In the genomic region with DNA sequence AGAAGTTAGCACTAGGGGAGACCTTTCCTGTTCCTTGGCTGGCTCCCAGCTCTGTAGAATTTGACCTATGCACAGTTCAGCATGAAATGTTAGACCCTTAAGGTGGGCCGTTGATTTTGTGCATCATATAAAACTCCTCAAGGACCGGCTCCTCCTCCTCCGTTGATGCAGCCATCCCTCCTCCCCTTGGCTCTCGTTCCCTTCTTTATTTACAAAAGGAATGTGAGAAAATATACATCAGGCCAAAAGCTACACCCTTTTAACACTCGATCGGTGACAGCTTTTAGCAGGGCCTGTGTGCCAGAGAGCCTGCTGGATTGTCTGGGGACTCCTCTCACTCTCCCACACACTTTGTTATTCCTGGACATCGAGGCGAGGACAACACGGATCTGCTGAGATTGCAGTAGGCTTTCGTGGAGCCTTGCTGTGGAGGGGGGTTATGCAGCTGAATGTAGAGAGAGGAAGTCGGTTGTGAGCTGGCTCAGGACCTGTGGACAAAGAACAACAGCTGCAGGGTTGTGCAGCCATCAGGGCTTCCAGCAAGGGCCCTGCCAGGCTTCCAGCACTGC, we compare ENCODE assay signal across 11 mouse cellular contexts. TPM values are rescaled to one million over a fixed set of nuclear protein-coding genes. Genes with fewer than 3 reads are reported as not detected.
DNase-seq lines count a peak whose midpoint lies in the region; ATAC-seq and TF ChIP-seq lines count a peak whose summit lies in the region.
"Had no signal": no experiment of that assay in that cellular context is flagged by ENCODE, and none has a peak within 500 bp of the region (broad histone marks: within the 10 kb centered on the region; RNA-seq: fewer than 3 reads in every experiment).

No protein-coding gene starts in this region.

- no peak overlapping the region for H3K9ac ChIP-seq in hindbrain, postnatal 0 days (replicated peaks; ENCODE audit: low read length)

- H3K9me3 ChIP-seq in hindbrain, postnatal 0 days (ENCODE audit: low read length), result no peaks in the 10 kb centered on the region

- H3K4me3 ChIP-seq in hindbrain, postnatal 0 days (ENCODE audit: low read length), result no peak overlapping the region

- peaks cover 28% of the 10 kb centered on the region; the same call in 1 of the 2 replicates for H3K36me3 ChIP-seq in hindbrain, postnatal 0 days (ENCODE audit: insufficient read depth, low read length)

- no peak overlapping the region for H3K4me2 ChIP-seq in hindbrain, postnatal 0 days (ENCODE audit: low read depth, low read length)

- intact Hi-C loops in gastrocnemius, postnatal 14 days (cut with DNase I; ENCODE audit: low total_unique reads), result loop anchor here (10.0 kb wide), 1 partner anchor 86 kb away; a partner anchor contains a TSS
- intact Hi-C loops in left cerebral cortex, postnatal 14 days (cut with DNase I), result no loop called here

- peaks cover 8% of the 10 kb centered on the region; the same call in 1 of the 2 replicates for H3K4me1 ChIP-seq in hindbrain, postnatal 0 days (ENCODE audit: insufficient read depth, low read length)

- peak overlapping the region; percentile 64 for H3K27ac ChIP-seq in hindbrain, postnatal 0 days
- H3K27ac ChIP-seq: macrophage had no signal

- ATAC-seq in hindbrain, postnatal 0 days, result peak; percentile 49; the same call in 1 of the 2 replicates
- ATAC-seq in megakaryocyte-erythroid progenitor cell, adult 5-6 weeks (replicated peaks; ENCODE audit: low FRiP score, low TSS enrichment, poor library complexity, severe bottlenecking), result no peak

- H3K27me3 ChIP-seq in hindbrain, postnatal 0 days (ENCODE audit: insufficient read depth, low read length), result no peaks in the 10 kb centered on the region
- H3K27me3 ChIP-seq: CH12.LX had no signal

- TF ChIP-seq CTCF in hindbrain, postnatal 0 days (IDR thresholded peaks at IDR 0.05; ENCODE audit: low read depth), result no peak

- DNase-seq in layer of hippocampus, adult 11-12 months (ENCODE audit: low spot score), result peak; percentile 48
- no peak for DNase-seq in layer of hippocampus, adult 9-10 months (ENCODE audit: low spot score)
- DNase-seq in gastrocnemius, postnatal 14 days, result peak; percentile 57
- DNase-seq in hindbrain, postnatal 0 days (ENCODE audit: low spot score), result peak; percentile 24
- peak; percentile 55 to 56 for DNase-seq in left cerebral cortex, postnatal 14 days (ENCODE audit: low spot score in 2 of 2)
- DNase-seq in ovary, postnatal 14 days (ENCODE audit: low spot score), result peak; percentile 15
- DNase-seq in spleen, postnatal 14 days (ENCODE audit: low spot score in 2 of 2), result no peak

- WGBS in hindbrain, postnatal 0 days, result 43% methylated on average over 11 of the region's 11 CpGs

RNA-seq across cellular contexts. Expression of a gene that starts 56.5 kb away (rescaled TPM):
- total RNA-seq in gastrocnemius, postnatal 14 days (2021), result not detected
- total RNA-seq in hindbrain, postnatal 0 days (2014; rRNA removed), result not detected in 2 replicates
- polyA plus RNA-seq in hindbrain, postnatal 0 days (2015; fragmentation: Nextera tagmentation; extraction: Ambion mirVana), result 0.23 TPM in 1 of 2 replicates, not detected in the other
- total RNA-seq in left cerebral cortex, postnatal 14 days (2021), result not detected
- total RNA-seq in megakaryocyte-erythroid progenitor cell, adult 5-6 weeks (2014; fragmentation: Nextera tagmentation), result not detected in 2 replicates
- total RNA-seq in megakaryocyte-erythroid progenitor cell, adult 5-6 weeks (2017), result not detected in 2 replicates
- total RNA-seq: CH12.LX; common myeloid progenitor, adult 5-6 weeks had no signal
- polyA plus RNA-seq: macrophage had no signal

Comparison
In these comparisons a context has a peak if more than half of its experiments do, and no peak if none do; other contexts are left out.
1. DNase-seq: peak in layer of hippocampus, adult 11-12 months (single experiment), gastrocnemius, postnatal 14 days (single experiment), hindbrain, postnatal 0 days (single experiment), left cerebral cortex, postnatal 14 days (2 of 2) and ovary, postnatal 14 days (single experiment); none in layer of hippocampus, adult 9-10 months (single experiment) and spleen, postnatal 14 days (0 of 2).